Mouse (Mus musculus): ENCODE results near the gene Cyp27b1. TPM values are rescaled to one million over a fixed set of nuclear protein-coding genes. Genes with fewer than 3 reads are reported as not detected.

Cyp27b1 gene
- polyA plus RNA-seq, 1 experiment, result not detected

GRCm38 (mm10) chr10:127080901-127081780 lies 33.1 kb downstream of the Cyp27b1 start:
- TF ChIP-seq POLR2A (IDR thresholded peaks at IDR 0.05; ENCODE audit: insufficient read depth, low read depth, low read length) (0 out of 2 replicates have a peak, but pooled peaks have one; percentile 38), CTCF (IDR thresholded peaks at IDR 0.05; ENCODE audit: insufficient read depth, low read depth, low read length) (no peak)
- Histone ChIP-seq H3K4me1 (ENCODE audit: control insufficient read depth, insufficient read depth, low read length) (peaks cover 41% of the 10 kb centered on the region), H3K27ac (ENCODE audit: insufficient read depth, low read depth, low read length) (peak overlapping the region; percentile 97), H3K4me3 (ENCODE audit: insufficient read depth, low read depth, low read length) (peak overlapping the region; percentile 89)
- 3% methylated on average over 48 of the region's 48 CpGs for WGBS

GRCm38 (mm10) chr10:127081996-127082620 lies 34.1 kb downstream of the Cyp27b1 start:
- H3K27ac ChIP-seq (ENCODE audit: insufficient read depth, low read depth, low read length), result peak overlapping the region; percentile 97
- peak overlapping the region; percentile 89 for H3K4me3 ChIP-seq (ENCODE audit: insufficient read depth, low read depth, low read length)
- 9% methylated on average over 8 of the region's 8 CpGs for WGBS

GRCm38 (mm10) chr10:127083292-127083914 lies 35.4 kb downstream of the Cyp27b1 start:
- WGBS, result 38% methylated on average over 8 of the region's 8 CpGs
- H3K27ac ChIP-seq (ENCODE audit: insufficient read depth, low read depth, low read length), result peak overlapping the region; percentile 40; the same call in 1 of the 2 replicates

More at GRCm38 (mm10) chr10:127081996-127082620, 34.1 kb downstream of the Cyp27b1 start:
- no peak for TF ChIP-seq POLR2A (IDR thresholded peaks at IDR 0.05; ENCODE audit: insufficient read depth, low read depth, low read length)
- no peak for TF ChIP-seq CTCF (IDR thresholded peaks at IDR 0.05; ENCODE audit: insufficient read depth, low read depth, low read length)
- peaks cover 41% of the 10 kb centered on the region for H3K4me1 ChIP-seq (ENCODE audit: control insufficient read depth, insufficient read depth, low read length)

DNA sequence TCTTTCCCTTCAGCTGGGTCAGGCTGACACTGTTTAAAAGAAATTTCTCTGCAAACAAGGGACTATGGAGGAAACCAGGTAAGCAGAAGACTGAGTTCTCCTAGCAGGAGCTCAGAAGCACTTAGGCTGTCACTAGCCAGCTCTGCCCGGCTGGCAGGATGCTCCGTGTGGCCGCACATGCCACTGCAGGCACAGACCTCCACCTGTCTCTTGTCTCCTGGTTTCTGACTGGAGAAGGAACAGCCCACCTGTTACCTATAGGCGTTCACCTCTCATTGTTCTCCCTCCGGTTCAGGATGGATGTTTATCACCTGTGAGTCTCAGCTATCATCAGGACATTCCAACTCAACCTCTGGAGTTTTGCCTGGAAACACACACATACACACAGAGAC lies 35.9 kb downstream of the Cyp27b1 start:
- Histone ChIP-seq H3K4me1 (ENCODE audit: control insufficient read depth, insufficient read depth, low read length) (peaks cover 38% of the 10 kb centered on the region), H3K4me3 (ENCODE audit: insufficient read depth, low read depth, low read length) (no peak overlapping the region), H3K27ac (ENCODE audit: insufficient read depth, low read depth, low read length) (no peak overlapping the region)
- TF ChIP-seq CTCF (IDR thresholded peaks at IDR 0.05; ENCODE audit: insufficient read depth, low read depth, low read length), result no peak
- TF ChIP-seq POLR2A (IDR thresholded peaks at IDR 0.05; ENCODE audit: insufficient read depth, low read depth, low read length), result no peak
- 45% methylated on average over 5 of the region's 5 CpGs for WGBS

More at GRCm38 (mm10) chr10:127083292-127083914, 35.4 kb downstream of the Cyp27b1 start:
- peaks cover 38% of the 10 kb centered on the region for H3K4me1 ChIP-seq (ENCODE audit: control insufficient read depth, insufficient read depth, low read length)
- H3K4me3 ChIP-seq (ENCODE audit: insufficient read depth, low read depth, low read length), result no peak overlapping the region
- TF ChIP-seq CTCF (IDR thresholded peaks at IDR 0.05; ENCODE audit: insufficient read depth, low read depth, low read length) (no peak), POLR2A (IDR thresholded peaks at IDR 0.05; ENCODE audit: insufficient read depth, low read depth, low read length) (no peak)

DNA sequence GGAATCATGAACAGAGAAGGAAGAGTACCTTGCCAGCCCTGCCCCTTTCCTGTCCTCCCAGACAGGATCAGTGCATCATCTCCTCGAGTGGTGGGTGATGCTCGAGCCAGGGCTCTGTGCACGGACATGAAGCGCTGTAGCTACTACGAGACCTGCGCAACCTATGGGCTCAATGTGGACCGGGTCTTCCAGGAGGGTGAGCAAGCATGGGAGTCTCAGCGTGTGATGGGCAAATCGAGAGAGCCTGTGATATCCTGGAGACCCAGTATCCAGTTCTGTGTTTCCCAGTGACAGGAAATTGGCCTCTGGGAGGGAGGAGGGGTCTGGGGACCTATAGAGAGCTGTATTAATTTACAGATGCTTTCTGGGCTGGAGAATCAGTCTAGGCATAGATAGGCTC lies 37.0 kb downstream of the Cyp27b1 start:
- 88% methylated on average over 9 of the region's 9 CpGs for WGBS
- Histone ChIP-seq H3K4me1 (ENCODE audit: control insufficient read depth, insufficient read depth, low read length) (peaks cover 46% of the 10 kb centered on the region), H3K4me3 (ENCODE audit: insufficient read depth, low read depth, low read length) (no peak overlapping the region), H3K27ac (ENCODE audit: insufficient read depth, low read depth, low read length) (no peak overlapping the region)
- no peak for TF ChIP-seq CTCF (IDR thresholded peaks at IDR 0.05; ENCODE audit: insufficient read depth, low read depth, low read length)
- TF ChIP-seq POLR2A (IDR thresholded peaks at IDR 0.05; ENCODE audit: insufficient read depth, low read depth, low read length), result no peak

DNA sequence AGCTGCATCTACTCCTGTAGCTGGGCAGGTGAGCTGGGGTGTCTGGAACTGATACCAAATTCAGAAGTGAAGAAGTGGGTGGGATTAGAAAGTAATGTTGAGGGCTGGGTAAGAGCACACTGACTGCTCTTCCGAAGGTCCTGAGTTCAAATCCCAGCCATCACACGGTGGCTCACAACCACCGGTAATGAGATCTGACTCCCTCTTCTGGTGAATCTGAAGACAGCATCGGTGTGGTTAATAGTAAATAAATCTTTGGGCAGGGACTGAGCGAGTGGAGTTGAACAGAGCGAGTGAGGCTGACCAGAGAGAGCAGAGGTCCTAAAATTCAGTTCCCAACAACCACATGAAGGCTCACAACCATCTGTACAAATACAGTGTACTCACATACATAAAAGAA lies 37.6 kb downstream of the Cyp27b1 start:
- 56% methylated on average over 6 of the region's 6 CpGs for WGBS
- Histone ChIP-seq H3K4me1 (ENCODE audit: control insufficient read depth, insufficient read depth, low read length) (peaks cover 50% of the 10 kb centered on the region), H3K27ac (ENCODE audit: insufficient read depth, low read depth, low read length) (no peak overlapping the region), H3K4me3 (ENCODE audit: insufficient read depth, low read depth, low read length) (no peak overlapping the region)
- no peak for TF ChIP-seq CTCF (IDR thresholded peaks at IDR 0.05; ENCODE audit: insufficient read depth, low read depth, low read length)
- TF ChIP-seq POLR2A (IDR thresholded peaks at IDR 0.05; ENCODE audit: insufficient read depth, low read depth, low read length), result no peak

GRCm38 (mm10) chr10:127090560-127091411 lies 42.7 kb downstream of the Cyp27b1 start:
- H3K27ac ChIP-seq (ENCODE audit: insufficient read depth, low read depth, low read length), result 0 out of 2 replicates have a peak overlapping the region, but pooled peaks have one; percentile 32

More at GRCm38 (mm10) chr10:127090560-127091411, 42.7 kb downstream of the Cyp27b1 start:
- WGBS, result 13% methylated on average over 57 of the region's 57 CpGs
- H3K4me3 ChIP-seq (ENCODE audit: insufficient read depth, low read depth, low read length), result peak overlapping the region; percentile 9
- peaks cover 63% of the 10 kb centered on the region for H3K4me1 ChIP-seq (ENCODE audit: control insufficient read depth, insufficient read depth, low read length)
- TF ChIP-seq CTCF (IDR thresholded peaks at IDR 0.05; ENCODE audit: insufficient read depth, low read depth, low read length) (no peak), POLR2A (IDR thresholded peaks at IDR 0.05; ENCODE audit: insufficient read depth, low read depth, low read length) (no peak)

Measured in olfactory bulb, adult 2 months (tissue).